Mouse (Mus musculus) right cerebral cortex, postnatal 4 days (tissue): ENCODE measurements around the gene Zfp664.
A peak's percentile ranks its signal among the peaks of the same experiment; 100 is the strongest.

Experiments
- DNase-seq: peaks from one replicate; pipeline ENCODE4 v3.0.0-alpha.2; 2022

Gene Zfp664

DNA sequence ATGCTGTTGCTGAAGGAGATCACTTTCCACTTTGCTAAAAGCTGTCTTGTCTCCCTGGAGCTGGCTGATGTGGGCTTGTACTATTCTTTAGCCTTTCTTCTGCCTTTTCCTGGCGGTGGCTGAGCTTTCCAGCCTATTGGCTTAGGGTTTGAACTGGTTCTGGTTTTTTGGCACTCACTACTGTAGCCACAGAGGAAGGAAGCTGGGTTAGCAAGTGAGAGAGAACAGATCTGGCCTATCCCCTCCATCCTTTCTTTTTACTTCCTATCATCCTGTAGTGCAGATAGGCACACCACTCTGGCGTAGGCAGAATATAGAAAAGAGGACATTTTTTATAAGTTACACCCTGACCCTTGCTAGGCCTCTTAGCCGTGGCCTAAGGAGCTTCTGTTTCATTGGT is 10.6 kb downstream of the Zfp664 start:
- no peak for DNase-seq

DNA sequence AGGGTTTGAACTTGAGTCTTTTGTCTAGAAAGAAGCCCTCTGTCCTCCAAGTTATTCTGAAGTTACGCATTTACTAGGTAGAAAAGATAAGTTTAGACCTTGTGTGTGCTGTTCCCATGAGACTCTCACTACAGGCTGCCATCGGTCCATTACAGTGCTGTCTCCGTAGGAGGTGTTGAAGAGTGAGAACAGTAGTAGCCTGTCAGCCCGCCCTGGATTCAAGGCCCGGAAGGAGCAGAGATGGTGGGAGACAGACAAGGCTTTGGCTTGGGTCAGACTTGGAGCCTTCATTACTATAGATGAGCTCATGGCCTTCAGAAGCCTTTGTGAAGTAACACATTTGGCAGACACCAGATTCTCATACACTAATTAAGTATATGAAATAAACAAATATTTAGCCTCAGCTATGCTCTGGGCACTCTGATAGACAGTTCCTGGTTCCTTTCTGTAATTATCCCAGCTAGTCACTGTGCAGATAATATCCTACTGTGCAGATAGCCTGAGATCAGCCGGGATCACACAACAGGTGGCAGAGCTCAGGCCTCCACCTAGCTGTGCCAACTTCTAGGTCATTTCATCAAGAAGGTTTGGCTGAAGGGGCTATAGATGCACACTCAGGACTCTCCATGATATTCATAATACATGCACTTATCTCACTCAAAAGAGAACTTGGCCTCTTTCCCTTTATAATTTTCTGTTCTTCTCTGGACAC is 11.6 kb downstream of the Zfp664 start:
- no peak for DNase-seq

DNA sequence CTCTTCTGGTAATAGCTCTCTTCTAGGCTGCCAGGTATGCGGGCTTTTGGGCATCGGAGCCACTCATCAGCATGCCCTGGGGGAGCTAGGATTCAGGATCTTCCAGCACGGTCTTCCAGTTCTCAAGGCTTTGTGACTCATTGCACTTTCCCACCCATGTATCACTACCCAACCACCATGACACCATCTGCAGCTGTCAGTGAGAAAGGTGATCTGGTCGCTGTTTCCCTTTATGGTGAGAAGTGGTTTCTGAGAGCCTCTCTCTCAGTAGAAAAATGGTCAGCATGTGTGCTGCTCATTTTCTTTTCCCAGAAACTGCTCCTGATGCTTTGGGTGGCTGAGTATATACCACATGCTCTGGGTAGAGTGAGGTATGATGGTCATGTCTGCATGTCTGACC is 16.8 kb downstream of the Zfp664 start:
- DNase-seq: no peak

DNA sequence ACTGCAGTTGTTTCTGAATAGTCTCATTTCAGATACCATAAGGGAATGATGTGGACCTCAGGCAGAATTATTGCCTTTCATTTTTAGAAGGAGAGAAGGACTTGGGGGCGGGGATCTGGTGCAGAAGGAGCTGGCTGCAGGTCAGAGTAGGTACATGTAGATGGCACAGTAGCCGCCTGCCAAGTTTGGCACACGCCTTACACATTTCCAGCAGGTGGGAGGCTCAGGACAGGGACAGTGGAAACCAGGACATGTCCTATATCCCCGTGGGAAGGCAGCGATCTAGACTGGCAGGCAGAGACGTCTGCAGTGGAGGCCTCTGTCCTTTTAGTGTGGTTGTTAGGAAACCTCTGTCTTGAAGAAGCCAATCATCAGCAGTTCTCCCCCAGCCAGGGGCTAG is 17.3 kb downstream of the Zfp664 start:
- no peak for DNase-seq

DNA sequence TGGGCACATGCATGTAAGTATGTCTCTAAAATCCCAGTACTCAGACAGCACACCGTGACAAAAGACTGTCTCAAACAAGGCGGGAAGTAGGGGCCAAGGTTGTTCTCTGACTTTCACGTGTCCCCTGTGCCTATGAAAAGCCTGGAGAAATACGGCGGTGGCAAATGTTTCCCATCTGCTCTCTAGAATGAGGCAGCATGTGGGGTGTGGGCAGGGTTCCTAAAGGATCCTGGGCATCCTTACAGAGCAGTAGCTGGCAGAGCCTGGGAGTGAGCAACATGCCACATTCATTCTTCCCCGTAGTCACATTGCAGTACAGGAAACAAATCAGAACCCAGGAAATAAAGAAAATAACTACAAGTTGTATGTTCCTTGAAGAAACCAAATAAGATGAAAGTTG is 21.4 kb downstream of the Zfp664 start:
- DNase-seq: peak; percentile 42

DNA sequence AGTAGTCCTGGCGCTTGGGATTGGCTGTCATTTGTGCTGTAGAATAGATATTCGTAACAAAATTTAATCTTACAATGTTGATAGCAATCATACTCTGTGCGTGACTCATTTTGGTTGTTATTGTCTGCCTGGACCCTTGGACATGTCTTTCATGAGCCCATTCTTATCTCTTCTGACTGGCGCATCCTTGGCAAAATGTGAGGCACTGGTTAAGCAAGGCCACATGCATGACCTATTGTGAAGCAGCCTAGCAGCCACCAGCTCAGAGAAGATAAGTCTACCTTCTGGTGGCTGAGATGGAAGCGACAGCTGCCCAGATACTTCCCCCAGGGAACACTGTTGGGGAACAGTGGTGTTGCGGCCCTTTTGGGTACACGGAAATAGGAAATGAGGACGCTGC is 26.2 kb downstream of the Zfp664 start:
- DNase-seq: no peak

DNA sequence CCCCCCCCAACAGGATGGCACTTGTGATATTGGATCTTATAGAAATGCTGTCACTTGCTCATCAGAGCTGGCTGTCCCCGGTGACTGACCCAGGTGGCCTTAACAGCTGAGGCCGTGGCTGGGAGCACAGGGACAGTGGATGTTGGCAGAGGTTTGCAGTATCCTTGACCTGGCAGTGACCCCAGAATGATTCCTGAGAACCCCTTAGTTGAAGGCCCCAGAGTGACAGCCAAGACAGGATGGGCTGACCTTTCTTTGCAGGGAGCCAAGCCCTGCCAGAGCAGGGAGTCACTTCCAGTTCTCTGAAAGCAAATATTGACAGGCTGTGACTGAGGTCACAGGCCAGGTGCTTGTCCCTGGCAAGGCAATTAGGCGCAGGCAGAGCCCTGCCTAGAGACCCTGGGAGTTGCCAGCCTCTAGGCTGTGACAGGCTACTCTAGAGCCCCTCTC is 29.5 kb downstream of the Zfp664 start:
- no peak for DNase-seq

DNA sequence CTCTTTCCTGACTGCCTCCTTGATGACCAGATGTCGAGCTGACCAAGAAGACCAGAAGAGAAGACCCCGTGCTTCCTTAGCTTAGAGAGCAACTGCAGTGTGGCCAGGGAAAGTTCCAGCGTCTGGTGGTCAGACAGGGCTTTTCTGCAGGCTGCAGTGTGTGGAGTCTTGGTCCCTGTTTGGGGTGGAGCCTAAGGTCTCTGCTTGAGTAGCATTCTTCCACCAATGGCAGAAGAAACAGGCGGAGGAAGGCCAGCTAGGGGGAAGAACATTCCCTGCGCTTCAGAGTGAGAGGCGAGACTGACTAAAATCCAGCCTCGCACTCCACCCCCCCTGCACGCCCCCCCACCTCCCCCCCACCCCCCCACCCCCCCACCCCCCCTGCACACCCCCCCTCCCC is 33.6 kb downstream of the Zfp664 start:
- no peak for DNase-seq

DNA sequence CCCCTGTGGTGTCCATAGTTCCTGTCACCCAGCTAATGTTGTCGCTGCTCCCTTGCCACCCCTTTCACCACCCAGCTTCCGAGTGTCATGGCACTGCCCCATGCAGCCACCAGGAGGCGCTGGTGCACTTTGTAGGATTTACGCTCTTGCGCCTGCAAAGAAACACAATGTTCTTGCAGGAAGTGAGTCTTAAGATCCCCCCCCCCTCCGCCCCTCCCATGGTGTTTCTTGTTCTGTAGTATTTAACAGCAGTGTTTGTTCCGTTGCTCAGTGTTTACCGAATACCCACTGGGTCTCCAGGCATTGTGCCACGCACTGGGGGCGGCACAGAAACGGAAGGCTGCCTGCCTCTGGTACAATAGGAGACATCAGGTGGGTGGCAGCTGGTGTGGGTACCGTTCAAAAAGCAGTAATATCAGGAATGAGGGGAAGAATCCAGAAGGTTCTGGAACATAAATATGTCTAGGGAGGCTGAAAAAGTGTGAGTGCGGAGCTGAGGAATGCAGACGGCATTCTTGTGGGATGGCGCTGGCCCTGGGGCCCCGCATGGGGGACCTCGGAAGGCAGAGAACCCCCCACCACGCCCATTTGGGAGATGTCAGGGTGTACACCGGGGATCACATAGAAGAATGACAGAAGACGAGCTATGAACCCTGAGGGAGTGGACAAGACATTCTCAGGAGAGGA is 37.6 kb downstream of the Zfp664 start:
- peak; percentile 91 for DNase-seq

DNA sequence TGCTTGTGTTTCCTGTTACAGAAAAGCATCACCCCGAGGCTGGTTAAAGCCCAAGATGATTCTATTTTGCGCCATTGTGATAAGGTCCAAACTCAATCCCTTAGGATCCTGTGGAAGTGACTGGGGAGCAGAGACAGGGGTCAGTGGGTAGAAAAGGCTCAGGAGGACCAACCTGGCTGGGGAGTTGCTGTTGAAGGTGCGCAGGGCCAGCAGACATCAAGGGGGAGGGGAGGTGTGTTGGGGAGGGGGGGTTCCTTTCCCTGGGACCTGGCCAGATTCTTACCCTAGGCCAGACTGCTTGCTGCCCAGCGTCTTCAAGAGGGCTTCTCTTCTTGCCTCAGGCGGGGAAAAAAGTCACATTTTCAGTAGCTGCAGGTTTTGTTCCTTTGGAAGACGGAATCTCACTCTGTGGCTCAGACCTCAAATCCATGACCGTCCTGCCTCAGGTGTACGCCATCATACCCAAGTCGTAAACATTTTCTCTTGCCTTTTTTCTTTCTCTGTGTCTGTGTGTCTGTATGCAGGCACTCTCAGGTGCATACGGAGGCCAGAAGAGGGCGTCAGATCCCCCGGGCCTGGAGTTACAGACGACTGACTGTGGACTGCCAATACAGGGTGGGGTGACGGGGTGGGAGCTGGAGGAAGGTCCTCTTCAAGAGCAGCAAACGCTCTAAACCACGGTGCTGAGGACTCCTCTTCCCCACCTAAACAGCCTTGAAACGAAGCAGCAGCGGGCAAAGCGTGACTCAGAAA is 38.4 kb downstream of the Zfp664 start:
- DNase-seq: no peak

DNA sequence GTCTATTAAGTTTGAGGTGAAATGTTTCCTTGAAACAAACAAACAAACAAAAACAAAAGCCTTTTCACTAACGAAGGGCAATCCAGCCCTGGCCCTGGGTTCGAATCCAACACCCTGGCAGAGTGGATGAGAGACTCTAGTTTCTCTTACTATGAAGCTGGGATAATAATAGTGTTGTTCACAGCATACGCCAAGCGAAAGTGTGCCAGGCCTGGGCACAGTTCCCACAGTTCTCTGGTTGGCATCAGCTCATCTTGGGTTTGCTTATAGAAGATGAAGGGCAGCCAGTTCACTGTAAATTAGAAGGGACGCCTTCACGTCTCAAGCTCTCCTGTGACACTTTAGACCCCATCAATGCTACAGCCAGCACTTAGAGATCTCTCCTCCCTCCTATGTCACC is 39.2 kb downstream of the Zfp664 start:
- DNase-seq: peak; percentile 65

DNA sequence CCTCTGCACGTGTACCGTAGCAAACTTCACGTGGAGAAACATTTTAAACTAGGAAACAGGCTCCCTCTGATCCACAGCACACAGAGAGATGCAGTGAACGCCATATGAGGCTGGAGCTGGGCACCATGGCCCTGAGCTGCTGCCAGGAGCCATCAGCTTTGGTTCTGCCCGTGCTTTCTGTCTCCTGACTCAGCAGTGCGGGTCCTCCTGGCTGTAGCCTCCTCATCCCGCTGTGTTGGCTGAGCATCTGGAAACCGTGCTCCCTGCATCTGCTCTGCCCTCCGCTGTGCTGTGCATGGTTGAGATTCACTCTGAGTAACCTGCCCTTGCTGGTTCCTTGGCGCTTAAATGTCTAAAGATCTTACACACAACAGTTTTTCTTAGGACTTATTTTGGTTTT is 39.7 kb downstream of the Zfp664 start:
- DNase-seq: peak; percentile 25

DNA sequence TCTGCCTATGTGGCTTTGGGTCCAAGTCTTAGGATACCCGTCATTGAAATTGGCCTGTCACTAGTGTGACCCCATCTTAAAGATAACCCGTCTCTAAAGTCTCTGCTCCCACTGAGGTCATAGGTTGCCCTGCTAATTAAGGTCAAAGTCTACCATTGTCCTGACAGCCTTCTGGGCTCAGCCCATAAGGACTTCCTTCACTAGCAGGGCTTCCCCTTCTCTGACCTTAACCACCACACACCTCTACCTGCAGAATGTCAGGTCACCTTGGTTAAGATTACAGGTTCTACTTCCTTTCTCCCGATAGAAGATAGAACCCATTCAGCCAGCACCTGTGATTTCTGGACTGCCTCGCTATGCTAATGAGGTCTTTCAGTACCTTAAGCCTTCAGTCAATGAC is 41.4 kb downstream of the Zfp664 start:
- DNase-seq: no peak

DNA sequence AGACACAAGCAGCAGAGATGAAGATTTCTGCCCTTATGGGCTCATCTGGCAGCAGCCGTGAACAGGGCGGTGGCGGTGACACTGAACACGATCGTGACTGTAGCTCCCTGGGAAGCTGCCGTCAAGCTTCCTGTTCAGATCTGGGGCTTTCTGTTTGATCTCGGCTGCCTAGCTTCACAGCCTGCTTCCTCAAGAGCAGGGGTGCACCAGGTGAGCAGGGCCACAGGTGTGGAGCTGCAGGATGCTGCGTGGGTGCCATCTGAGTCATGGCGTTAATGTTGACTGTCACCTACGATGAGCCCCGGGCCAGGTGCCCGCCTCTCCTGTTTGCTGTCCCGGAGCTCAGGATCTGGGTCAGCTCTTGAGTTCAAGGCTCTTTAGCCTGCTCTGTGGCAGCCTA is 44.4 kb downstream of the Zfp664 start:
- DNase-seq: no peak

DNA sequence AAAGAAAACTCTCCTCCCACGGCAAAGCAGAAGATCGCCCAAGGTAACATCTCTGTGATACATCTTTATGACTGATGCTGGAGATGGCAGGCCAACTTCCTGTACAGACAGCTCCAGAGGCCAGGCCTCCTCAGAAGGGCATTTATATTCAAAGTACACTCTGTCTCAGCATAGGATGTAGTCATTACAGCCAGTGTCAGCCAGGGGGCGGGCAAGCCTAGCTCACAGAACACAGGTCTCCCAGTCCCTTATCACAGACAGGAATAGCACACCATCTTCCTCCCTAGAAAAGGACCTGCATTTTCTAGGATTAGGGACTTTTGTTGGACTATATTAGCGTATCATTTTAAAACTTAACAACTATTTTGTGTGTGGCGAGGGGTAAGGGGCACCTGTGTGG is 46.4 kb downstream of the Zfp664 start:
- DNase-seq: peak; percentile 86

DNA sequence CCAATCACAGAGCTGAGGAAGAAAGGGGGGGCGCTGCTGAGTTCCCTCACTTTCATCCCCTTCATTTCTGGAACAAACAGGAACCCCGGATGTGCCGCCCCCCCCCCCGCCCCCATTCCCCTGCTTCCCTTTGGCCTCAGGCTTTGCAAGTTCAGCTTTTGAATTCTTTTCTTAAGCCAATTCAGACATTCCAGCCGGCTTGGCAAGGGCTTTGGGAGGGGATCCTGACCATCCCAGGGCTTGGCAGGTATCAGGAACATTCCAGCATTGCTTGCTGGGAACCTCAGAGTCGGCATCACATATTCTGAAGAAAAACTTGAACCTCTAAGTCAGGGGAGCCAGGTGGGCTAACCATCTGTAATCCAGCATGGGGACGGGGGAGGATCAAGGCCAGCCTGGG is 49.8 kb downstream of the Zfp664 start:
- no peak for DNase-seq

DNA sequence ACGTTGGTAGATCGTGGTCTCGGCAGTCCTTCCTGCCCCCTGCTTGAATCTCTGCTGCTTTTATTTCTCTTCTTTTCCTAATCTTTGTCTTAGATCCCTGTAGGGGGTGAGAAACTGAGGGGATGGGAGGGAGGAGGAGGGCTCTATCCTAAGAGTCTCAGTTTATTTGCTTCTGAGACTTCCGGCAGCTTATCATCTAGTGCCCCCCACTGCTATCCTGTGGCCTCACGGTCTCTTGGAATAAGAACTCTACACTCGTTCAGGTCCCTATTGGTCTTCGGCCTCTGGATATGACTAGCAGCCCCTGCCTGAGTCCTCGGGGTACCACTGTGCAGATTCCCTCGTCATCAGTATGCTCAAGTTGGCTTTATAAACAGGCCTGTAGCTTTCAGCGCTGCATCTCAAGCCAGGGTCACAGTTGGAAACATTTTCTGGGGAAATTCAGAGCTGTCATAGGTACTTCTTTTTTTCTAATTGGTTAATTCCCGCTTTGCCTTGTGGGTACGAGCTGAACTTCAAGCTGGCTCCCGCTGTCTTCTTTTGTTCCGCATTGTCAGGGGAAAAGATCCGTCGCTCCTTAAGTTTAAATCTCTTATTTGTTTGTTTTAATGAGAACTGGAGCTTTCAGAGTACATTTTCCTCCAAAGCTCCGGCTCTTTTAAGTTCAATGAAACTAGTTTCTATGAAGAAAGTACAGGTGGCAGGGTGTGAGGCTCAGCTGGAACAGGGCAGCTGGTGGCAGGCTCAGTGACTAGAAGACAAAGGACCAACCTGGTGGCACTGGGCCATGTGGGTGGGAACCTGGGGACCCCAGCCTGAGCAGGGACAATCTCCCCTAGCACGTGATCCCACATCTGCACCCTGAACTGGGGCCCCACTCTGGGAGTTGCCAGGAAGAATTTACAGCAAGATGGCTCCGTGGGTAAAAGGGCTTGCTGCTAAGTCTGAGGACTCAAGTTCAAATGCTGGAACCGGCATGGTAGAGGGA is 50.7 kb downstream of the Zfp664 start:
- no peak for DNase-seq

DNA sequence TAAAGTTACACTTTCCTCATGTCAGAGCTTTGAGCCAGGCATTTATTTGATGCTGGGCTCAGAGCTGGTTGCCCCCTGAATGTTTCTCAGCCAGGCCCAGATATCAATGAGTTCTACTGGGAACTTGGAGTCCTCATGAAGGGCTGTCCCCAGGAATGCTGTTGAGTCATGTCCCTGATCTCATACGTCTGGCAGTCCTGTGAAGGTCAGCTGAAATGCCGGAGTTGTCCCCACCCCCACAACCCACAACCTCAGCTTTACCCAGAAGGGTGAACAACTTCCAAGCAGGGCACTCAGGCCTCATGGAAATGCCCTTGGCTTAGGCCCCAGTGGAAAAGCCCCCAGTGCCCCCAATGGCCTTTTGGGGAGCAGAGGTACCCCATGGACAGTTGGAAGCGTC is 57.3 kb downstream of the Zfp664 start:
- no peak for DNase-seq

DNA sequence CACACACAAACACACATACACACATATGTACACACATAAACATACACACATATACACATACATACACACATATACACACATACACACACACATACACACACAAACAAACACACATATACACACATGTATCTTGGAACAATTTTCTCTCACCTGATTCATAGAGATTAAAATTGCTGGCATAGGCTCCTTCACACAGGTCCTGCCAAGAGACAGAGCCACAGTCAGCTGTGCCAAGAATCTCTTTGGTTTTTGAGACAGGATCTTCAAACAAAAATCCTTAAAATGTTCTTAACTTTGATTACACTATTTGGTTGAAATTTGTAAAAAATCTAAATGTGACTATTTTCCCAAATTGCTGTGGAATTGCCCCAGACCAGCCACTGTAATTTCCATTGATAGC is 58.9 kb downstream of the Zfp664 start:
- no peak for DNase-seq

DNA sequence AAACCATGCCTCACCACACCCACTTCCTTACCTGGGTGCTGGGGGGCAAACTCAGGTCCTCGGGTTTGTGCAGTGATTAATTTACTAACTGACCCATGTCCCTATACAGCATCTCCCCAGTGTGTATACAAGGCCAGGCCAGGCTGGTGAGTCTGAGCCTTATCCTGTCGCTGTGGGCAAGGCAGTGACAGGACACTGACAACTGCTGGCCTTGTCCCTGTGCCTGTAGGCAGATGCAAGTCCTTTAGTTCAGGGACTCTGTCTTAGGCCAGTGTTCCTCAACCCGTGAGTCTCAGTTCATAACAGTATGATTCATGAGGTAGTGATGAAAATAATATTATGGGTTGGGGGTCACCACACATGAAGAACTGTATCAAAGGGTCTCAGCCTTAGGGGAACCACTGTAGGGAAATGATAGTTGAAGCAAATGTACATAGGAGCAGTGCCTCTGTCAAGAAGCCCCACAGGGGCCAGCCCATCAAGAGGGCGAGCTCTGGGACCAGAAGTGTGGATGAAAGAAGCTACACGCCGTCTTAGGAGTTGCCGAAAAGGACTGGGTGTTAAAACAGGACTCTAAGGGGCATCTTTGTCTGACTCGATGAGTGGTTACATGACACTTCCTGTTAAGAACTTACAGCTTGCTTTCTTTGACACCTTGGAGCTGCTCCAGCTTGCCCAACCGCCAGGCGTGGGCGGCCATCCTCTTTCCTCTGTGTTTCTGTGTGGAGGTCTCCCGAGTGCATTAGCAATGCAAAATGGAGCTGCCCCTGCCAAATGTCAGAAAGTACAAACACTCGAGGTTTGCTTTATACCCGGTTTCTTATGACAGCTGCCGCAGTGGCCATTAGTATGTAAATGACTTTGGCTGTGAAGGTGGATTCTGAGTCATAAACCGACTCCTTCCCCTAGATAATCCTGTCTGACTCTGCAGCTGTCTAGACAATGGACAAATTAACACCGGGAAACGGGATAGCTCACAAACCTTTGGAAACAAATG is 60.2 kb downstream of the Zfp664 start:
- peak; percentile 54 for DNase-seq

DNA sequence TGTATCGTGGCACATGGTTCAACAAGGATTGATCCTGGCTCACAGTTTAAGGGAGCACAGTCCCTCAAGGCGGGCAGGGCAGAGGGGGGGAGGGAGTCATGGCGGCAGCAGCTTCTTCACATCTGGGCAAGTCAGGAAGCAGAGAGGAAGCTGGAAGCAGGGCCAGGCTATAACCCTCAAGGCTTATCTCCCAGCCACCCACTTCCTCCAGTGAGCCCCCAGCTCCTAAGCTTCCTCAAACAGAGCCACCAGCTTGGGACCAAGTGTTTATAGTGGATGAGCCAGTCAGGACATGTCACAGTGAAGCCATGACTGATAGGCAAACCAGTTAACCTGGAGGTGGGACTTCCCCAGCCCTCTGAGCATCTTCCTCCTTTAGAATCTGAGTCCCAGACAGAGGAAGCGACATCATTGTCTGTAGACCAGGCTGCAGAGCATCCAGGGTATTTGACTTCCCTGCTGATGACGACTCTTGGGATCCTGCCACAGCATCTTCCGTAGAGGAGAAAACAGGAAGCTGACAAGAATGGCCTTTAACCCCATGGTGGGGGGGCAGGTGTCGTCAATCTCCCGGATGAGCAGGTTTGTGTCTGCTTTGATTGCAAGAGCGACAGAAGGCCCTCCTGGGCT is 67.0 kb downstream of the Zfp664 start:
- DNase-seq: no peak
